Mouse (Mus musculus) gonadal fat pad, adult 2 months (tissue): ENCODE measurements around the gene Man1a. TPM values are rescaled to one million over a fixed set of nuclear protein-coding genes. Genes with fewer than 3 reads are reported as not detected.

Source experiments
- DNase-seq: peaks from one replicate; pipeline ENCODE4 v3.0.0-alpha.2; 2012; ENCODE audit warnings: low read depth
- polyA plus RNA-seq: library from polyadenylated mRNA; depleted of rRNA; stranded (reverse); fragments of >200 nt; gene quantifications from 2 replicates; pipeline ENCODE4 v1.2.3, GENCODE M21; 2012

Man1a gene
- polyA plus RNA-seq, 1 experiment: 111 TPM

GRCm38 (mm10) chr10:53917517-53917916 lies 158.9 kb downstream of the Man1a start:
- DNase-seq: no peak

GRCm38 (mm10) chr10:53915719-53916118 lies 160.7 kb downstream of the Man1a start:
- no peak for DNase-seq

- no peak for DNase-seq
Observed at GRCm38 (mm10) chr10:53914974-53915609, 161.3 kb downstream of the Man1a start.

- no peak for DNase-seq
Observed at GRCm38 (mm10) chr10:53913546-53914312, 162.7 kb downstream of the Man1a start.

GRCm38 (mm10) chr10:53889512-53889911 lies 186.9 kb downstream of the Man1a start:
- no peak for DNase-seq

- DNase-seq: no peak
Observed at GRCm38 (mm10) chr10:53888382-53889110, 187.9 kb downstream of the Man1a start.

- no peak for DNase-seq
Observed at GRCm38 (mm10) chr10:53886475-53886874, 189.9 kb downstream of the Man1a start.

- no peak for DNase-seq
Observed at GRCm38 (mm10) chr10:53881310-53881709, 195.1 kb downstream of the Man1a start.

- no peak for DNase-seq
Observed at GRCm38 (mm10) chr10:53875896-53876295, 200.5 kb downstream of the Man1a start.

- no peak for DNase-seq
Observed at GRCm38 (mm10) chr10:53874191-53874590, 202.2 kb downstream of the Man1a start.

GRCm38 (mm10) chr10:53863486-53864357 lies 212.7 kb downstream of the Man1a start:
- DNase-seq: no peak

- no peak for DNase-seq
Observed at GRCm38 (mm10) chr10:53859879-53860278, 216.5 kb downstream of the Man1a start.

- DNase-seq: no peak
Observed at GRCm38 (mm10) chr10:53859224-53859623, 217.2 kb downstream of the Man1a start.
